Mouse (Mus musculus) right cerebral cortex, adult 18-20 months (tissue): Measurements from ENCODE around the gene Tgfbr3.

Experiments used
- DNase-seq: peaks from one replicate; pipeline ENCODE4 v3.0.0; 2022; ENCODE audit warnings: mixed read lengths

The Tgfbr3 gene

DNA sequence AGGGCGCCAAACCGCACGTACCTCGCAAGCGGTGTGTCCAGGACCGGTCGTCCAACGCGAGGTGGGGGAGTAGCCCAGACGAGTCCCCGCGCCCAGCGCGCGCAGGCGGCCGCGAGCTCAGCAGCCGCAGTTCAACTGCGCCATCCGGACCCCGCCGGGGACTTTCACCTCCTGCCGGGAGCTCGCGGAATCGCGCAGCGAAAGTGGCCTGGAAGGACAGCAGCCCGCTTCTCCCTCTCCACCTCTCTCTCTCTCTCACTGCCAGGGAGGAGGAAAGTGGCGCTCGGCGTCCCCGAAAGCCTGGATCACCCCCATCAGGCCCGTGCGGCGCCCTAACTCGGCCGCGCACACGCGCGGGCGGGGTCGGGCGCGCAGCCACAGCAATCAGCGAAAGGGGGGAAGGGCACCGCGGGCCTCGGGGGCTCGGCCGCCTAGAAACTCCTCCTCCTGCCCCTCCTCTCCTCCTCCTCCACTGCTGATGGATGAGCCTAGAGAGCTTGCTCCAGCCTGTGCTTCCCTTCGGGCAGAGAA, at the start of gene Tgfbr3:
TSS of gene Tgfbr3 (minus strand) at position 396 of the 531 bp plus-strand sequence.
- peak; percentile 83 for DNase-seq

DNA sequence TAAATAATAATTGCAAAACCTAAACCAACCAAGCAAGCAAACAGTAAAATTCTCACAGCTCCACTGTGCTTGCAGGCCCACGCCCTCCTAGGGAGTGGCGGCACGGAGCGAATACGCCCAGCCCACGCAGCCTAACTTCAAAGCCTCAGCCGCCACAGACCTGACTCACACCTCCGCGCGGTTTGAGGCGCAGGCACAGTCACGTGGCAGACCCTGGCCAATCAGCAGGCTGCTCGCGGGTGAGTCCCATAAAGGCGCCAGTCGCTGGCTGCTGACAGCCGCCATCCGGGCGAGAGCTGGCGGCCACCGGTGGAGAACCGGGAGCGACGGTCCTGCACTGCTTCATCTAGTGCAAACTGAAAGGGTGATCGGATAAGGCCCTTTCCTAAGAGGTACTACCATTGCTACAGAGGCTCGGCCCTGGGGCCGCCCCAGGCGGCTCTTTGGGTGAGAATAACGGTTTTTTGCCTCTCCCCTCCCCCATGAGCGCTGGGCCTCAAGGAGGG, 41.5 kb upstream of the Tgfbr3 start, which contains the start of gene Brdt:
TSS of gene Brdt (plus strand) at position 244 of the 506 bp plus-strand sequence.
- DNase-seq, result no peak

DNA sequence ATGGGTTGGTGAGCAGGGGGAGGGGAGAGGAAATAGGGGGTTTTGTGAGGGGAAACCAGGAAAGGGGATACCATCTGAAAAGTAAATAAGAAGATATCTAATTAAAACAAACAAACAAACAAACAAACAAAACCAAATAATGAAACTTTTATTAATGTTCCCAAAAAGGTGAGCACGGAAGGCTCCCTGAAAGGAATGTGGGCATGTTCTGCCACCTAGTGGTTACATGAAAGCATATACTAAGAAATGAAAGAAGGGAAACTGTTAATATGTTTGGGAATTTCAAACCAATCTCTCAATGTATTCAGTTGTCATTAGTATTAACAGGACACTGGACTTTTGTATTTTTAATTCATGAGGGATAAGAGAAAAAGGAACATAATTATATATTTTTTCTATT, 31.3 kb upstream of the Tgfbr3 start:
- DNase-seq, result peak; percentile 7

DNA sequence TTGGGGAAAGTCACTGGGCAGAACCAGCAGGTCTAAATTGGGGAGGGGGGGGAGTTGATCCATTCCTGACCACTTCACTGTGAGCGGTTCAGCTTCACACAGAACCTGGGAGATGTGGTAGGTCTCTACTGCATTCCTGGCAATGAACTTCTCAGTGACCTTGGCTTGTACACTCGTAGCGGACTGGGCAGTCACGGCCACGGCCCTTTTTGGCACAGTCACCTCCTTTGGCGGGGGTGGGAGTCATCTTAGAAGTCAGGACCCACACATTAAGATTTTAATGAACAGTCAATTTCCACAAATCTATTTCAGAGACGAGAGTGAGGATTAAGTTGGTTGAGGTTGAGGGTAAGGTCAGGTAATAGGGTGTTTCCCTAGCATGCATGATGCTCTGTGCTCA, 27.7 kb upstream of the Tgfbr3 start:
- DNase-seq, result no peak

DNA sequence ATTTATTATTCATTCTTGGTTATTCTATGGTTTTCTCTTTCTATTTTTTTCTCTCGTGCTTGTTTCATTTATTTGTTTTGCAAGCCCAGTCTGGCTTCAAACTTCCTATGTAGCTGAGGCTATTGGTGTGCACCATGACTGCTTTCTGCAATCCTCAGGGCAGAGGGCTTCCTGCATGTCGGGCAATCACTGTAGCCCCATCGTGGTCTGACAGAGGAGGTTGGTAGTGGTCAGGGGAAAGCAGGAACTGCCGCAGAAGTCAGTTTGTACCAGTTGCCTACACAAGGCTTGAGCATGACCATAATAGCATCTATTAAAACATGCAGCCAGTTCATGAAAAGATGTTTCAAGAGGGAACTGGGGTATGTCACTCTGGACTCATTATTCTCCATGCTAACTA, 18.0 kb upstream of the Tgfbr3 start:
- DNase-seq, result no peak

DNA sequence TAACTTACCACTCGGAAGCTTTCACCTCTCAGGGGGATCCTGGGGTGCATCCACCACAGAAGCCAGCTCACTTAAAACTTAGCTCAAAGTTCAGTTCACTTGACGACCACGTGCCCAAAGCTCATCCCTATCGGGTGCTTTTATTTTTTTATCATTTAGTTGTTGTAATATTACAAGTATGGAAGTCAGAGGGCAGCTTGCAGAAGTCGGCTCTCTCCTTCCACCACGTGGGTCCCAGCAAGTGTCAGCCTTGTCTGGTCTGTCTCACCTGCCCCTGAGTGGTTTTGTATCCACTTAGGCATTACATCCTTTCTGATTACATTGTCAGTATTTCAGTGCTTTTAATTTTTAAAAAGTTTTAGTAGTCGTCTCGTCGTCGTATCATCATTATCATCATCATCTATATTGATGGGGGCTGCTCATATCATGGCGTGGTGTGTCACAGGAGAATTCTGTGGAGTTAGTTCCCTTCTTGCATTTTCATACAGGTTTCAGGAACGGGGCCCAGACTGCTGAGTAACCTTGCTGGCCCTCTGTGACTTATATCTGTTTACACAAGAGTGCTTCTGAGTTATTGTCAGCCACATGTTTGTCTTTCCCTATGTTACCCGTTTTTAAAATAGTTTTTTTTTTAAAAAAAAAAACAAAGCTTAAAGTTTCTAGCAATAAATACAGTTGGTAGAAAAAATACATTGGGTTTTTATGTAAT, 14.8 kb upstream of the Tgfbr3 start:
- DNase-seq, result no peak

DNA sequence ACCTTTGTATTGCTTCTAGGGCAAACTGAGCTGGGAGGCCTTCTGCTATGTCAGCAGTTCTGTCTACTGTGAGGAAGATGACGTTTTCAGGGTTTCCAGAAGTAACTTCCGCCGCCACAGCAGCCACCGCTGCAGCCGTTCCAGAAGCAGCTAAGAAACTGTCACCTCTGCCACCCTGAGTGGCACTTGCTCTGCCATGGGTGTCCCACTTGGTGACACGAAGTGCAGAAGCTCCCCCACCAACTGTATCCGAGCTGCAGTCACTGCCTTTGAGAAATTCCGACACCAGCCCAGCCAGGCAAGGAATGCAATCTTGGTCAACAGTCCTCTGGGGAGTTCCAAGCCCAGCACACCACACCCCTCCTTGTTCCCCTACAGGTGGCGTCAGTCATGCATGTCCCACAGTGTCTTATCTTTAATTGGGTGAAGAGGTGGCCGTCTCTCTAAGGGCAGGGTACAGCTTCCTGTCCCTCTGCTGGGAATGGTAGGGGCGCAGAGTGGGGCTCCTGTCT, 14.0 kb upstream of the Tgfbr3 start:
- DNase-seq, result no peak

DNA sequence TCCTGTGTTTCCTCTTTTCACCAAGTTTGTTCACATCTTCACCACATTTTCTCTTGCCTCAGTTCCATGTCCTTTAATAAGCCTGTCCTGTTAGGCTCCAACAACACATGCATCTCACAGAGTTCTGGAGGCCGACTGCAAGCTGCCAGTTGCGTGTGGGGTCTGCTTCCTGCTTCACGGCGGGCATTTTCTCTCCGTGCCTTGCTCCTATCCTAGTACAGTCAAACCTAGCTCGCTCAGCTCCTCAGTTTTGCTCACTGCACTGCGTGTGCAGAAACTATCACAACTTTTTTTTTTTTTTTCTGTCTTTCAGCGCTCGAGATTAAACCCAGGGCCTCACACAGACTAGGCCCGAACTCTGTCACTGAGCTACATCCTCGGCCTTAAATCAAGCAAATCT, 9.4 kb upstream of the Tgfbr3 start:
- no peak for DNase-seq

DNA sequence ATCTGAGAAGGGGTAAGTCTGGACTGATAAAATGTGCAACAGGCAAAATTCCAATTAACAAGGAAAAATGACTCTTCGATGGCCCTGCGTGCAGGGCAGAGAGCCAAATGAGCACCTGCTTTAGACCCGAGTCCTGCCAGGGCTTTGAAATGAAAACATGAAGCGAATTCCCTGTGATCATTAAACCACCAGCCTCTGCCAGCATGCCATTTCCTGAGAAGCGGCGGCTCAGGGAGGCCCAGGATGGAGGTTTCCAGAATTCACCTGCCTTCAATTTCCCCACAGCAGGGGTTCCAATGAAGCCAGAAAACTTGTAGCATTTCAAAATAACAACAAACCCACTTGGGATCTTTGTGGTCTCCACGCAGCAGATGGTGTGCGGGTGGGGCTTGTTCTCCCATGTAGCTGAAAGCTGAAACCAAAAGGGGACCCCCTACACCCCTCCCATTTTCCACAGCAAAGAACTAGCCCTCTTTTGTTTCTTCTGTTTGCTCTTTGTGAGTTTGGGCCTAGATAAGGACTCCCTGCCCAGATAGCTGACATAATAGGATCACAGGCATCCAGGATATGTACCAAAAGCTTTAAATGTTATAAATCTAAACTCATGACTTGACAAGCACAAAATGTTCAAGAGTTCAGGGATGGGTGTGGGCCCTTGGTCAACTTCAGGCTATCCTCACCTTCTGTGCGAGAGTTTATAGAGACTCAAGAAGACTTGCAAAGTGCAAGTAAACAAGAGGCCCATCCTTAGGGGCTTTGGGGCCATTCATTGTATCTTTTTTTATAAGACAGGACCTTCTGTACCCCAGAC, 7.3 kb upstream of the Tgfbr3 start:
- DNase-seq, result no peak

DNA sequence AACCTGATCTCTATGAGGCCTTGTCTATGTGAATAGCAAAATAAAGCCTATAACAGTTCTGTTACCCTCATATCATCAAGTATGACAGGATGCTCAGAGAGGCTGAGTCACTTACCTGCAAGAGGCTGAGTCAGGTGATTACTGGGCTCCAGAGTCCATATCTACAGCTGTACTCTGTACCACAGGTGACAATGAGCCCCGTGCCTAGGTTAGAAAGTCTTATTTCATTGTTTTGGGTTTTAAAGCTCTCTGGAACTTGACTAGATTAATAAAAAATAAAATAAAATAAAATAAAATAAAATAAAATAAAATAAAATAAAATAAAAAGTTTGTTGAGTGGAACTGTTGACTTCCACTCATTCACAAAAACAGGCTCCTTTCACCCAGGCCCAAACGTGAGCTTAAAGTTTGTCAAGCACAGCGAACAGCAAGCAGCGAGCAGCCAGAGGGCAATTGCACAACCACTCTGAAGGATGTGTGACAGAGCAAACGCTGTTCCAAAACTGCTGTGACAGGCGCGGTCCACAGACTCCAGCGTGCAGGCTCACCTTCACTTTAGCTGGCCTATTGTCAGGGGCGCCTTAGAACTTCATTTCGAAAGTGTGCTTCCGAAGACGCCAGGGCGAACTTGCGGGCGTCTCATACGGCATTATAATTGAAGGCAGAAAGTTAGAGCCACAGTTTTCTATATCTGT, 6.5 kb upstream of the Tgfbr3 start:
- no peak for DNase-seq

DNA sequence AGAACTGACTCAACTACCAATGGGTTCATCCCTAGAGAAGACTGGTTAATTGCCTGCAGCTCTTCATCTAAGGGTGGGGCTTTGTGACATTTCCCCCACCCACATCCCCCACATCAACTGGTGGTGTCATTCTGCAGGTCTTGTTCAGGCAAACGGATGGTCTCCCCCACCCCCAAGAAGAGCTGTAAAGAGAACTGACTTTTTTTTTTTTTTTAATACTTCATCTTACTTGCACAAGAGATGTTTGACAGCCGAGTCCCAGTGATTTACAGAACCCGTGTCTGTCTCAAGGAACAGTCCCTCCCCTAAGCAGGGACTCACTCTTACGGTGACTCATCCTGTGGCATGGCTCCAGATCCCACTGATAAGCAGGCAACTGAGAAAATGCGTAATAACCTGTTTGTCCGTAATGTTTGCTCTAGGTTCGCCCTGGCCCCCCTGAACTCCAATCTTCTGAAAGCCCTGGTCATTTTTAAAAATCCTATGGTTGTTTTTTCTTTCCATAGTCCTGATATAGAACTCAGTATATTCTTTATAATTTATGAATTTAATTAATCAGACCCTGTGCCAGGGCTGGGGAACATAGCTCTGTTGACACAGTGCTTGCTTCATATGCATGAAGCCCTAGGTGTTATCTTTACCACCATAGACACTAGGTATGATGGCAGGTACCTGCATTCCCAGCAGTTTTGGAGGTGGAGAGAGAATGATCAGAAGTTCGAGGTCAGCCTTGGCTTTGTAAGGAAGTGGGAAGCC, 5.8 kb upstream of the Tgfbr3 start:
- no peak for DNase-seq

DNA sequence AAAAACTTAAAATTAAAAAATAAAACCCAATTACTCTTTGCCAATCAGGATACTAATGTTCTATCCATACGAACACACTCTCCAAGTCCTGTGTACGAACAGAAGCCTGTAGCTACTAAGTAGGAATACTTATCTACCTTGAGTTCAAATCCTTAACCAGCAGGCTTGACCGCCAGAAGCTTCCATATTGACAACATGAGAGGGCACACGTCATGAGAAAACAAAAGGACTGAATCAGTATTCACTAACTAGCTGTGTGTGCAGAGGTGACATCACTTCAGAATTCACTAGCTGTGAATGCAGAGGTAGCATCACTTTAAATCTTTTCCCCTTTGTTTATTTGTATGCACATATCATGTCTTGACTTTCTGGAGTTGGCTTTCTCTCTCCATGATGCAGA, 4.6 kb upstream of the Tgfbr3 start:
- DNase-seq, result no peak

DNA sequence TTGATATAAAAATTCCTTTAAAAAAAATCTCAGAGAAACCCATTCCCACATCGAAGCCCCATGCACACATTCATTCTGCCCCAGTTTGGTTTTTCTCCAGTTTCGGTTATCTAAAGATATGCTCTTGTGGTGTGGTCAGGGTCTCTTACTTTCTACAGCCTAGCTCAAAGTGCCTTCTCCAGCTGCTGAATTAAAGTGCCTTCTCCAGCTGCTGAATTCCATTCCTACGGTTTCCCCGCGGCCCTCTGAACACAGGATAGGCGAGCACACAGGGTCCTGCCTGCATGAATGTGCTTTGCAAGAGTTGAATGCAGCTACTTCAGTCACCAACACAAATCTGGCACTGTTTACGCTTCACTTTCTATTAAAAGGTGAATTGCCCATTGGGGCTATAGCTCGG, 557 bp upstream of the Tgfbr3 start:
- DNase-seq, result no peak

DNA sequence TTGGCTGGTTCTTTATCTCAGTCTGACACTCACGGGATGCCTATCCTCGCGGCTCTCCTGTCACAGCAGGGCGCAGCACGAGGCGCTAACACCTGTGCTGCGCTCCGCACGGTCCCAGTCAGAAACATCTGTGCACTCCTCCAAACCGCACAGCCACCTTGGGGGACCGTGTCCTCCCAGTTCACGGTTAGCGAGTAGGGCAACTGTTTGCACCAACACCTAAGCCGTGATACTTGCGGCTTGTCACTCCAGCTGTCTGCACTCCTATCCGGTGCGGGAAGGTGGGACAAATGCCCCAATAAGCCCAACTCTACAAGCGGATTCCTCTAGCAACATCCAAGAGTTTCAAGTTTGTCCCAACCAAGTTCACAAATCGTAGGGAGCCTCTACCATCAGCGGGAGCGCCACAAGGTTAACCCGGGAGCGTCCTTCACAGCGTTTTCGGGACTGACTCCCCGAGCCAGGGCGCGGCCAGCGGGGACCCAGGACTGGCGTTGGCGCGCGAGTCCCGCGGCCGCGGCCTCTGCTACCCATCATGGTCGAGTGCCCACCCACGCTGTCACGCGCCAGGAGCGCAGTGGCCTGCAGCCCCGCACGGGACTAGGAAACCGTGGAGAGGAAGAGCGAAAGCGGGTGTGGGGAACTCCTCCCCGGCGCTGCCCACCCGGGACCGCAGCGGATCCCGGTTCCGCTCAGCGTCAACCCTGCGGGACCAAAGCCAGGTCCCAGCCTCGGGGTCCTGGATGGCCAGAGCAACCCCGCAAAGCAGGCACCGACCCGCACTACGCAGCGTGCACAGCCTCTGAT, 799 bp downstream of the Tgfbr3 start:
- peak; percentile 50 for DNase-seq

DNA sequence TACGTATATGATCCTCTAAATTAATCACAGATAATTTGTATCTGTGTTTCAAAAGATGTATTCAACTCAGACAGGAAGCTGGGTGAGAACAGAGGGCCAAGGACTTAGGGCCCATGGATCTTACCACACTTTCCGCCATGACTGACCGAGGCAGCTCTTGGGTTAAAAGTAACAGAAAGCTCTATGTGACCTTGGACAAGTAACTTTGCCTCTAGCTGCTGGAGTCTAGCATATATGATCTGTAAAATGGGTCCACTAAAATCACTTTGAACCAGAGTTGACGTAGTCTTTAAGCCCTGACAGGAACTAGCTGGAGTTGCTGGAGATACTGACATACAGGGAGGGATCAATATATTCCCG, 1.5 kb downstream of the Tgfbr3 start:
- DNase-seq, result no peak

DNA sequence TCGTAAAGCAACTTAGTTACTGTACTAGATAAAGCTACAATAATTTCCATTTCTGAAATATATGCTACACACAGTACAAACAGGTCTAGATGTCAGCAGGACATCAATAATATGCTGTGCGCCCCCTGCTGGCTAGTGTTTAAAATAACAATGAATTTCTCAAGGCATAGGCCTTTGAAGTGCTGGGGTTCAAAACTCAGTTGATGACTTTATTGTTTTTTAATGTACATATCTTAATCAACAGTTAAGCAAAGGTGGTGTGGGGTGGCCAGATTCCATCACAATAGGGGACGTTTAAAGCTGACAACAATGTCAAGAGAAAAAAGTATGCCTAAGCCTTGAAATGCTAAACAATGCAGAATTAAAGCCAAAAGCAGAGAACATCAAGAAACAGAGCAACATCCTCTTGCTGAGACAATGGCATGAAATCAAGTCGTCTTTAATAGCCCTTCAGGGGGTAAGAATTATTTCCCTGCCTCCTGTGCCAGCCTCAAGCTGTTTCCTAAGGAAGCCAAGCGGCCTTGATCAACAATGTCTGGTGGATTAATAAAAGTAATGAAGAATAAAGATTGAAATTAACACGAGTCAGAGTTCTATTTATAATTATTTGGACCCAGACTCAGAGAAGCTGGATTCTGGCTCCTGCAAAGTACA, 2.0 kb downstream of the Tgfbr3 start:
- peak; percentile 38 for DNase-seq

DNA sequence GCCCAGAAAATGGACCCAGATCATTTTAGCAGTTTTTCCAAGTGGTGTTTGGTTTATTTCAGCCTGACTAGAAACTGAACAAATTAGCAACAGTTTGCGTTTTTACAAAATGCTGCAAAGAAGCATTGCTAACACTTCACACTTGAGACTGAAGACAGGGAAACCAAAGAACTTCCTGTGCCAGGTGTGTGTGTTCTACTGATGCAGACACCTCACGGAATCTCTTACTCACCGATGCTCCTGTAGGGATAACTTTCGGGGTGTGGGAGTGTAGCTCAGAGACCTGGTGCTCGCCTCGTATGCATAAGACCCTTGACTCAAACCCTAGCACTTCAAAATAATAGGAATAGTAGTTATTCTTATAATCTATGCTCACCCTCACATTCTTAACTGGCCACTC, 3.9 kb downstream of the Tgfbr3 start:
- DNase-seq, result no peak

DNA sequence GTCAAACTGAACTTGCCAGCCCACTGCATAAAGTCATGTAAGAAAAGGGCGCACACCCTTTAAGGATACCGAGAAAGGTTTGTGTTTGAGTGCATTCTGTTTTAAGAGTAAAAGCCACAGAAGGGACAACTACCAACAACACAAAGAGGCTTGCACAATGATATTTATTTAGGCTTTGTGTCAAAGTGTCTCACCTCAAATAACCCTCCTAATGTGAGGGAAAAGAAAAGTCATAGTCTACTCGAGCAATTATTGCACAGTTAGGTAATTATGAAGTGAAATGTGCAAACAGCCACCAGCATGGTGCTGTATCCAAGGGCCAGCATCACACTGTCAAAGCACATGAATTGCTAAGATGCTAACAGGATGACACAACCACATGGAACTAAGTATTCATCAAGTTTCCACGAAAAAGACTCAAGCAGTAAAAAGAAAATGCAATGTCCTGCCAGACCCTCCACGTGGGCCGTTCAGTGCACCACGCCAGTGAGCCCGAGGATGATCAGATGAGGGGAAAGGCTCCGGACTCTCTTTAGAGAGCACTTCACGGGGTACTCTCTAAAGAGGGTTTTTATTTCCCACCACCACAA, 5.4 kb downstream of the Tgfbr3 start:
- no peak for DNase-seq

DNA sequence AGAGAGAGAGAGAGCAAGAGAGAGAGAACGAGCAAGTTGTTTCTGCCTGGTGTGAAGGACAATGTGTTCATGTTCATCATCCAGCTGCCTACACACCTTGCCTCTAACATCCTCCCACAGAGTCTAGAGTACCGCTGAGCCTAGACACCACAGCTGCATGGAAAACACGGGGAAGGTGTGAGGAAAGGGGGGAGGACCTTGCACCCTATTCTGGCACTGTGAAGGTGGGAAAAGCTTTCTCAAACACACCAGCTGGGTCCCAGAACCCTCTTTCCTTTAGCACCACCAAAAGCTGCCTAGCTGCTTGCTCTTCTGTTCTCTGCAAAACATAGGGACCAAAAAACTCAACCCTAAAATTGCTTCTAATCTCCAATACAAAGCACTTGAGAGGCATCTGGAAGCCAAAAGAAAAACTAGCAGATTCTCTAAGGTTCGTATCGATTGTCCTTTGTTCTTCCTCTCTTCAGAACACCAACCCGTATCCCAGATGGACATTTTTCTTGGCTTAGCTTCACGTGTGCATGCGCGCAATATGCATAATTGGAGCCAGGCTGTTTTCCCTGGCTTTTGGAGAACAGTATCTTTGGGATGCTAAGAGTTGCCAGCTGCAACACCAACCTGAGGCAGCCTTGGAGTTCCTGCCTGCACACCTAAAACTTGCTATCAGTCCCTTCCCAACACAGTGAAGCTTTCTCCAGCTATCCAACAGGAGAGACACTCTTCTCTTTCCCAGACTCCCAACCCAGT, 6.7 kb downstream of the Tgfbr3 start:
- DNase-seq, result peak; percentile 39

DNA sequence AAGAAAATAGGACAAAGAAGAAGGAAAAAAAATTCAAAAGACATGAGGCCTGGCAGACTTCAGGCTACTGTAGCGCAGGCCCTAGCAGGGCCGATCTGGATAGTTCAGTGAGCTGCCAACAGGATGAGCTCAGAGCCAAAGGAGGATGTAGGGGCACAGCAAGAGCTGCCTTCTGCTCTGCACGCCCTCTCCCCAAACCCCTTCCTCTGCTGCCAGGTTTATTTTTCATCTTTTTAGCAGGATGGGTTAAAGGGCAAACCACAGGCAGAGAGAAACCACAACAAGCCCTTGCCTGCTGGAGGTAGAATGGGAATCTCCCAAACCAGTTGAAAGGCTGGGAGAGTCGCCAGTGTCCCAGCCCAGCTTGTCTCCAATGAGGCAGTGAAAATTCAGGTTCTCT, 10.2 kb downstream of the Tgfbr3 start:
- no peak for DNase-seq
